Mouse (Mus musculus) CH12.LX (cell line): Measurements from ENCODE around the gene Erbb3. TPM values are rescaled to one million over a fixed set of nuclear protein-coding genes. Genes with fewer than 3 reads are reported as not detected.

Experiments used
- DNase-seq: peaks from one replicate; pipeline ENCODE4 v3.0.0-alpha.2; 2013; ENCODE audit errors: extremely low read depth
- H3K27ac ChIP-seq: 2 replicates; pipeline ENCODE4 v1.5.1; 2012; ENCODE audit warnings: low read depth, mild to moderate bottlenecking, control low read depth, moderate library complexity; ENCODE audit not compliant: insufficient read depth
- H3K27me3 ChIP-seq: replicated peaks from 2 replicates; pipeline ENCODE3; 2012; ENCODE audit warnings: inconsistent platforms
- H3K36me3 ChIP-seq, 2 experiments: replicated peaks in 1 of 2; 2 replicates each; pipeline versions ENCODE3 to v1.6.1; 2012; ENCODE audit warnings: inconsistent platforms in 1 of 2, low read length in 1 of 2, mild to moderate bottlenecking in 1 of 2, mixed read lengths in 1 of 2, moderate library complexity in 1 of 2; ENCODE audit not compliant: control insufficient read depth in 1 of 2, insufficient read depth in 1 of 2
- H3K4me1 ChIP-seq, 2 experiments: 2 replicates each; pipeline ENCODE4 v1.6.1; 2012; ENCODE audit warnings: inconsistent platforms in 1 of 2, moderate library complexity in 1 of 2; ENCODE audit not compliant: insufficient read depth in 2 of 2, control insufficient read depth in 1 of 2
- H3K4me2 ChIP-seq: 2 replicates; pipeline ENCODE4 v1.6.1; 2012; ENCODE audit warnings: low read depth, mild to moderate bottlenecking, control low read depth; ENCODE audit not compliant: poor library complexity, insufficient read depth, severe bottlenecking
- H3K4me3 ChIP-seq, 3 experiments: fragments of 150-350 bp in 1 of 3; sonication (generic) in 1 of 3; replicated peaks in 1 of 3; 2 replicates each; pipeline versions ENCODE3 to v1.5.1; 2011 to 2012; ENCODE audit warnings: low read depth in 2 of 3, low read length in 2 of 3, mild to moderate bottlenecking in 2 of 3, moderate library complexity in 2 of 3, control low read depth in 1 of 3, improper control_type of control experiment in 1 of 3, inconsistent platforms in 1 of 3, mixed read lengths in 1 of 3; ENCODE audit not compliant: poor library complexity in 1 of 3
- H3K79me2 ChIP-seq: replicated peaks from 2 replicates; pipeline ENCODE4 v1.6.1; 2012; ENCODE audit warnings: mild to moderate bottlenecking, moderate library complexity; ENCODE audit not compliant: control insufficient read depth, poor library complexity, insufficient read depth, severe bottlenecking; ENCODE audit errors: extremely low read depth
- H3K9ac ChIP-seq: 2 replicates; pipeline ENCODE4 v1.6.1; 2012; ENCODE audit warnings: low read depth, mild to moderate bottlenecking, control low read depth, moderate library complexity; ENCODE audit not compliant: insufficient read depth
- H3K9me3 ChIP-seq: replicated peaks from 2 replicates; pipeline ENCODE3; 2012; ENCODE audit warnings: low read length, inconsistent platforms, mixed read lengths
- BHLHE40 ChIP-seq: IDR thresholded peaks from 2 replicates; pipeline ENCODE4 v1.6.1; 2011; ENCODE audit warnings: mild to moderate bottlenecking, low read depth, low read length, improper control_type of control experiment
- CHD1 ChIP-seq: IDR thresholded peaks from 2 replicates; pipeline ENCODE4 v1.6.1; 2012; ENCODE audit warnings: low read depth, low read length, improper control_type of control experiment, inconsistent platforms
- CHD2 ChIP-seq: IDR thresholded peaks from 2 replicates; pipeline ENCODE4 v1.6.1; 2011; ENCODE audit warnings: low read length, improper control_type of control experiment
- CTCF ChIP-seq, 2 experiments: IDR thresholded peaks in 1 of 2; conservative IDR thresholded peaks in 1 of 2; 2 replicates each; pipeline ENCODE4 v1.5.1; 2011 to 2012; ENCODE audit warnings: low read depth in 2 of 2, low read length in 2 of 2, improper control_type of control experiment in 1 of 2, inconsistent platforms in 1 of 2, mild to moderate bottlenecking in 1 of 2, moderate library complexity in 1 of 2
- E2F4 ChIP-seq: IDR thresholded peaks from 2 replicates; pipeline ENCODE4 v1.6.1; 2011; ENCODE audit warnings: low read depth, low read length, improper control_type of control experiment; ENCODE audit not compliant: insufficient replicate concordance
- ELF1 ChIP-seq: IDR thresholded peaks from 2 replicates; pipeline ENCODE4 v1.6.1; 2014; ENCODE audit warnings: low read depth, mild to moderate bottlenecking, inconsistent platforms, low read length, improper control_type of control experiment
- ETS1 ChIP-seq: conservative IDR thresholded peaks from 2 replicates; pipeline ENCODE4 v1.6.1; 2012; ENCODE audit warnings: low read depth, mild to moderate bottlenecking, inconsistent platforms, low read length, improper control_type of control experiment, moderate library complexity
- GABPA ChIP-seq: IDR thresholded peaks from 2 replicates; pipeline ENCODE4 v1.6.1; 2012; ENCODE audit warnings: low read depth, low read length, improper control_type of control experiment, inconsistent platforms; ENCODE audit not compliant: insufficient replicate concordance
- HCFC1 ChIP-seq: IDR thresholded peaks from 2 replicates; pipeline ENCODE4 v1.6.1; 2012; ENCODE audit warnings: low read depth, mild to moderate bottlenecking, inconsistent platforms, low read length, improper control_type of control experiment
- JUND ChIP-seq: conservative IDR thresholded peaks from 2 replicates; pipeline ENCODE4 v1.6.1; 2011; ENCODE audit warnings: low read depth, low read length, improper control_type of control experiment
- KAT2A ChIP-seq: IDR thresholded peaks from 2 replicates; pipeline ENCODE4 v1.6.1; 2012; ENCODE audit warnings: low read length, improper control_type of control experiment, inconsistent platforms; ENCODE audit not compliant: insufficient replicate concordance
- MAFK ChIP-seq: IDR thresholded peaks from 2 replicates; pipeline ENCODE4 v1.6.1; 2011; ENCODE audit warnings: low read length, improper control_type of control experiment; ENCODE audit not compliant: insufficient replicate concordance
- MAX ChIP-seq: IDR thresholded peaks from 2 replicates; pipeline ENCODE4 v1.6.1; 2011; ENCODE audit warnings: low read length, improper control_type of control experiment
- MAZ ChIP-seq: IDR thresholded peaks from 2 replicates; pipeline ENCODE4 v1.6.1; 2012; ENCODE audit warnings: low read depth, mild to moderate bottlenecking, inconsistent platforms, low read length, improper control_type of control experiment, moderate library complexity
- MEF2A ChIP-seq: IDR thresholded peaks from 2 replicates; pipeline ENCODE4 v1.6.1; 2014; ENCODE audit warnings: low read depth, mild to moderate bottlenecking, inconsistent platforms, low read length, improper control_type of control experiment, borderline replicate concordance
- MXI1 ChIP-seq: IDR thresholded peaks from 2 replicates; pipeline ENCODE4 v1.6.1; 2011; ENCODE audit warnings: mild to moderate bottlenecking, low read depth, low read length, improper control_type of control experiment
- MYC ChIP-seq: IDR thresholded peaks from 2 replicates; pipeline ENCODE4 v1.6.1; 2011; ENCODE audit warnings: low read depth, mild to moderate bottlenecking, improper control_type of control experiment, low read length
- NELFE ChIP-seq: IDR thresholded peaks from 2 replicates; pipeline ENCODE4 v1.6.1; 2011; ENCODE audit warnings: low read depth, low read length, improper control_type of control experiment
- NRF1 ChIP-seq: IDR thresholded peaks from 2 replicates; pipeline ENCODE4 v1.6.1; 2014; ENCODE audit warnings: low read depth, mild to moderate bottlenecking, inconsistent platforms, low read length, improper control_type of control experiment, moderate library complexity
- PAX5 ChIP-seq: IDR thresholded peaks from 2 replicates; pipeline ENCODE4 v1.6.1; 2012; ENCODE audit warnings: low read length, inconsistent platforms, mixed read lengths
- POLR2A ChIP-seq: IDR thresholded peaks from 2 replicates; pipeline ENCODE4 v1.6.1; 2011; ENCODE audit warnings: low read depth, mild to moderate bottlenecking, improper control_type of control experiment, low read length
- RAD21 ChIP-seq: IDR thresholded peaks from 2 replicates; pipeline ENCODE4 v1.6.1; 2011; ENCODE audit warnings: low read depth, mild to moderate bottlenecking, low read length, improper control_type of control experiment, moderate library complexity
- RCOR1 ChIP-seq: conservative IDR thresholded peaks from 2 replicates; pipeline ENCODE4 v1.6.1; 2012; ENCODE audit warnings: low read depth, mild to moderate bottlenecking, inconsistent platforms, low read length, improper control_type of control experiment
- SIN3A ChIP-seq: IDR thresholded peaks from 2 replicates; pipeline ENCODE4 v1.6.1; 2012; ENCODE audit warnings: low read length, improper control_type of control experiment, inconsistent platforms
- SMC3 ChIP-seq: IDR thresholded peaks from 2 replicates; pipeline ENCODE4 v1.6.1; 2011; ENCODE audit warnings: low read depth, low read length, improper control_type of control experiment
- TBP ChIP-seq: conservative IDR thresholded peaks from 2 replicates; pipeline ENCODE4 v1.6.1; 2011; ENCODE audit warnings: low read depth, low read length, improper control_type of control experiment
- TCF12 ChIP-seq: IDR thresholded peaks from 2 replicates; pipeline ENCODE4 v1.6.1; 2014; ENCODE audit warnings: low read depth, mild to moderate bottlenecking, inconsistent platforms, low read length, improper control_type of control experiment
- UBTF ChIP-seq: IDR thresholded peaks from 2 replicates; pipeline ENCODE4 v1.6.1; 2012; ENCODE audit warnings: low read depth, mild to moderate bottlenecking, inconsistent platforms, low read length, improper control_type of control experiment, moderate library complexity
- USF1 ChIP-seq: IDR thresholded peaks from 2 replicates; pipeline ENCODE4 v1.6.1; 2014; ENCODE audit warnings: low read depth, mild to moderate bottlenecking, inconsistent platforms, low read length, improper control_type of control experiment
- ZC3H11A ChIP-seq: IDR thresholded peaks from 2 replicates; pipeline ENCODE4 v1.6.1; 2012; ENCODE audit warnings: low read depth, mild to moderate bottlenecking, inconsistent platforms, low read length, improper control_type of control experiment
- ZMIZ1 ChIP-seq: IDR thresholded peaks from 2 replicates; pipeline ENCODE4 v1.6.1; 2012; ENCODE audit warnings: low read depth, mild to moderate bottlenecking, inconsistent platforms, low read length, improper control_type of control experiment
- ZNF384 ChIP-seq: IDR thresholded peaks from 2 replicates; pipeline ENCODE4 v1.6.1; 2012; ENCODE audit warnings: low read depth, low read length, improper control_type of control experiment, inconsistent platforms
- dilution Hi-C: fragments of 300-500 bp; cut with MboI; formaldehyde crosslinking; loops from 2 replicates; pipeline ENCODE4 v1.14.3; 2020; ENCODE audit warnings: low sequenced_read_pairs; ENCODE audit not compliant: extremely low pct_unique_long_range_greater_than_20kb, extremely low pct_ligation_motif_present
- in situ Hi-C: fragments of 300-500 bp; cut with MboI; formaldehyde crosslinking; loops from 3 replicates; pipeline ENCODE4 v1.14.3; 2019; ENCODE audit warnings: low sequenced_read_pairs, low pct_ligation_motif_present, low pct_unique_long_range_greater_than_20kb, mixed read lengths
- polyA plus RNA-seq: library from polyadenylated mRNA; unstranded; fragments of >175 nt; gene quantifications from 2 replicates; pipeline ENCODE4 v1.2.1, GENCODE M21; 2012; ENCODE audit warnings: low read depth; ENCODE audit not compliant: insufficient read length
- total RNA-seq, 2 experiments: library from RNA; depleted of rRNA; stranded (reverse); fragments of 300-350 nt in 1 of 2; fragments of >200 nt in 1 of 2; gene quantifications; 2 replicates each; pipeline ENCODE4 v1.2.3; 2012 to 2014

Erbb3 gene
- total and polyA plus RNA-seq, 3 experiments: 7.7 to 12.6 (median 11.3) TPM

DNA sequence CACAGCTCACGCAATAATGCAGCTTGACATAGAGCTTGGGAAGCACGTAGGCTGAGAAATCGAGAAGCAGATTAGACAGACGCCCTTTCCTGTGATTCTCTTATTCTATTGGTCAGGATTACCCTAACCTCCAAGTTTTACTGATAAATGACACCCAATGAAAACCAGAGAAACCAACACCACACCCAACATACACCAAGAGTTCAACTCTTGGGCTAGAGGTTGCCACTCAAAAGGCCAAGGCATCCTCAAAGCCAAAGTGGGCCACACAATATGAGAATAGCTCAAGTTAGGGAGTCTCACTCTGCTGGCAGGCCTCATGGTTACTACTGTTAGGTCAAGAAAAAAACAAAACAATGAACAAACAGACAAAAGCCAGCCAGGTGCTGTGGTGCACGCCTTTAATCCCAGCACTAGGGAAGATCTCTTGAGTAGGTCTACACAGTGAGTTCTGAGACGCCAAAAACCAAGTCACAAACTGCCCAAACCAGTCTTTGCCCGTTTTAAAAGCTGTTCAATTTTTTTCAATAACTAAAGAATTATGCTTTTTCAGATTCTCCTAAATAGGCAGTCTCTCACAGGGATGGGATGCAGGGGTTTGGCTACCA is 35.9 kb upstream of the Erbb3 start:
- Histone ChIP-seq H3K27ac (peak overlapping the region; percentile 32; the same call in 1 of the 2 replicates), H3K4me1 (peaks cover 7 to 24% of the 10 kb centered on the region in 2 experiments), H3K4me2 (peak overlapping the region; percentile 88)
- TF ChIP-seq CHD1 (no peak), ZC3H11A (no peak), PAX5 (no peak), NRF1 (no peak), HCFC1 (0 out of 2 replicates have a peak, but pooled peaks have one; percentile 17), JUND (no peak), GABPA (no peak), TBP (0 out of 2 replicates have a peak, but pooled peaks have one; percentile 18), KAT2A (0 out of 2 replicates have a peak, but pooled peaks have one; percentile 32), MXI1 (no peak; the same call in 1 of the 2 replicates), RAD21 (no peak), MEF2A (no peak), USF1 (no peak), MYC (peak; percentile 24; the same call in 1 of the 2 replicates), TCF12 (peak; percentile 31; the same call in 1 of the 2 replicates), ELF1 (no peak), BHLHE40 (no peak), CHD2 (no peak), RCOR1 (peak; percentile 44; the same call in 1 of the 2 replicates), SIN3A (no peak), E2F4 (no peak), ETS1 (no peak), NELFE (peak; percentile 20; the same call in 1 of the 2 replicates), CTCF (conservative IDR thresholded peaks at IDR 0.05 in 1 of 2, IDR thresholded peaks at IDR 0.05 in 1 of 2; ENCODE audit: low read depth in 2 of 2, low read length in 2 of 2) (no peak), ZMIZ1 (no peak; the same call in 1 of the 2 replicates), POLR2A (peak; percentile 51), MAZ (0 out of 2 replicates have a peak, but pooled peaks have one; percentile 23), ZNF384 (no peak), MAFK (no peak), UBTF (no peak), SMC3 (no peak), MAX (no peak)
- TF ChIP-seq, all 38 proteins: peak for 9
- in situ Hi-C loops (loop anchor here (5.0 kb wide), 1 partner anchor 47 kb away; the partner anchor contains the start of gene Suox), dilution Hi-C loops (no loop called here)
- no peaks in the 10 kb centered on the region for H3K9me3 ChIP-seq
- H3K79me2 ChIP-seq: peaks cover 24% of the 10 kb centered on the region
- DNase-seq: peak; percentile 56
- H3K36me3 ChIP-seq: peaks cover 28 to 31% of the 10 kb centered on the region in 2 experiments
- H3K9ac ChIP-seq: peak overlapping the region; percentile 88
- peak overlapping the region; percentile 92 to 100 (median 94) for H3K4me3 ChIP-seq
- H3K27me3 ChIP-seq: no peaks in the 10 kb centered on the region
